In genomic region chr16:34924937-34925618, GRCm38 (mm10) we compare ENCODE assay signal across 8 mouse cellular contexts.
DNase-seq lines count a peak whose midpoint lies in the region; ATAC-seq and TF ChIP-seq lines count a peak whose summit lies in the region.

No protein-coding gene starts in this region.

- peak; percentile 29 for DNase-seq in left cerebral cortex, postnatal 4 days
- no peak for DNase-seq in left cerebral cortex, adult 9 months (ENCODE audit: low spot score in 2 of 2)
- peak; percentile 27 to 56 for DNase-seq in gastrocnemius, adult 8-10 months (ENCODE audit: low spot score in 2 of 2)
- DNase-seq in lung, embryonic 14.5 days = peak; percentile 85
- DNase-seq in thymus, postnatal 0 days (ENCODE audit: low spot score) = no peak
- no peak for DNase-seq in midbrain, postnatal 0 days (ENCODE audit: low spot score)

- no peak for TF ChIP-seq CTCF in intestine, postnatal 0 days (IDR thresholded peaks at IDR 0.05; ENCODE audit: low read depth)
- no peak for TF ChIP-seq CTCF in lung, embryonic 14.5 days (IDR thresholded peaks at IDR 0.05; ENCODE audit: low read depth)
- no peak for TF ChIP-seq CTCF in midbrain, postnatal 0 days (IDR thresholded peaks at IDR 0.05)

- no peaks in the 10 kb centered on the region; the same call in 1 of the 2 replicates for H3K36me3 ChIP-seq in intestine, postnatal 0 days (ENCODE audit: control insufficient read depth, insufficient read depth)
- peaks cover 30% of the 10 kb centered on the region for H3K36me3 ChIP-seq in lung, embryonic 14.5 days (ENCODE audit: insufficient read depth)
- H3K36me3 ChIP-seq in midbrain, postnatal 0 days (ENCODE audit: insufficient read depth, low read length) = no peaks in the 10 kb centered on the region
- no peaks in the 10 kb centered on the region for H3K36me3 ChIP-seq in neural tube, embryonic 15.5 days

- no peak overlapping the region for H3K4me3 ChIP-seq in intestine, postnatal 0 days (ENCODE audit: low read depth, low read length)
- peak overlapping the region; percentile 52 for H3K4me3 ChIP-seq in lung, embryonic 14.5 days (ENCODE audit: low read depth, low read length)
- H3K4me3 ChIP-seq in midbrain, postnatal 0 days (ENCODE audit: low read depth, low read length) = no peak overlapping the region
- H3K4me3 ChIP-seq in neural tube, embryonic 15.5 days (replicated peaks) = no peak overlapping the region

- 0 out of 2 replicates have a peak overlapping the region, but pooled peaks have one; percentile 11 for H3K27ac ChIP-seq in intestine, postnatal 0 days (ENCODE audit: low read depth, low read length)
- H3K27ac ChIP-seq in lung, embryonic 14.5 days (ENCODE audit: low read depth) = peak overlapping the region; percentile 88
- no peak overlapping the region for H3K27ac ChIP-seq in midbrain, postnatal 0 days (ENCODE audit: low read depth, low read length)
- H3K27ac ChIP-seq in neural tube, embryonic 15.5 days (replicated peaks) = no peak overlapping the region

- peaks cover 36% of the 10 kb centered on the region for H3K4me1 ChIP-seq in intestine, postnatal 0 days (replicated peaks; ENCODE audit: control insufficient read depth, insufficient read depth, low read length)
- H3K4me1 ChIP-seq in lung, embryonic 14.5 days (ENCODE audit: insufficient read depth) = peaks cover 46% of the 10 kb centered on the region
- 0 out of 2 replicates have a peak, but pooled peaks cover 2% of the 10 kb centered on the region for H3K4me1 ChIP-seq in midbrain, postnatal 0 days (ENCODE audit: insufficient read depth, low read length)
- H3K4me1 ChIP-seq in neural tube, embryonic 15.5 days = peaks cover 18% of the 10 kb centered on the region

- WGBS in intestine, postnatal 0 days = 38% methylated on average over 6 of the region's 6 CpGs
- WGBS in lung, embryonic 14.5 days = 26% methylated on average over 6 of the region's 6 CpGs
- WGBS in midbrain, postnatal 0 days = 70% methylated on average over 6 of the region's 6 CpGs
- WGBS in neural tube, embryonic 15.5 days = 64% methylated on average over 6 of the region's 6 CpGs

- 0 out of 2 replicates have a peak overlapping the region, but pooled peaks have one; percentile 17 for H3K9ac ChIP-seq in intestine, postnatal 0 days (ENCODE audit: low read depth, low read length)
- H3K9ac ChIP-seq in lung, embryonic 14.5 days = peak overlapping the region; percentile 65
- H3K9ac ChIP-seq in midbrain, postnatal 0 days (replicated peaks; ENCODE audit: low read length, poor library complexity, severe bottlenecking) = no peak overlapping the region
- H3K9ac ChIP-seq in neural tube, embryonic 15.5 days (replicated peaks) = no peak overlapping the region

- H3K4me2 ChIP-seq in intestine, postnatal 0 days (replicated peaks; ENCODE audit: low read depth) = peak overlapping the region; percentile 54
- H3K4me2 ChIP-seq in lung, embryonic 14.5 days = peak overlapping the region; percentile 76
- H3K4me2 ChIP-seq in midbrain, postnatal 0 days (ENCODE audit: low read depth, low read length, poor library complexity, severe bottlenecking) = no peak overlapping the region
- H3K4me2 ChIP-seq in neural tube, embryonic 15.5 days = no peak overlapping the region

- no peaks in the 10 kb centered on the region for H3K27me3 ChIP-seq in intestine, postnatal 0 days (replicated peaks; ENCODE audit: control insufficient read depth, insufficient read depth, low read length)
- no peaks in the 10 kb centered on the region for H3K27me3 ChIP-seq in lung, embryonic 14.5 days (ENCODE audit: insufficient read depth, low read length)
- no peaks in the 10 kb centered on the region for H3K27me3 ChIP-seq in midbrain, postnatal 0 days (ENCODE audit: insufficient read depth, low read length)
- H3K27me3 ChIP-seq in neural tube, embryonic 15.5 days (replicated peaks) = 0 out of 2 replicates have a peak, but pooled peaks cover 5% of the 10 kb centered on the region

- no peak for ATAC-seq in intestine, postnatal 0 days
- peak; percentile 9; the same call in 1 of the 2 replicates for ATAC-seq in lung, embryonic 14.5 days (ENCODE audit: insufficient read depth)
- no peak for ATAC-seq in midbrain, postnatal 0 days (ENCODE audit: low FRiP score)
- ATAC-seq in neural tube, embryonic 15.5 days (ENCODE audit: low FRiP score) = no peak

- intact Hi-C loops in left cerebral cortex, postnatal 4 days (cut with DNase I) = no loop called here

- H3K9me3 ChIP-seq in intestine, postnatal 0 days (ENCODE audit: control insufficient read depth) = no peaks in the 10 kb centered on the region
- H3K9me3 ChIP-seq in lung, embryonic 14.5 days (ENCODE audit: low read depth, low read length) = no peaks in the 10 kb centered on the region
- H3K9me3 ChIP-seq in midbrain, postnatal 0 days (ENCODE audit: low read length) = no peaks in the 10 kb centered on the region
- no peaks in the 10 kb centered on the region for H3K9me3 ChIP-seq in neural tube, embryonic 15.5 days (replicated peaks)

Comparison
In these comparisons a context has a peak if more than half of its experiments do, and no peak if none do; other contexts are left out.
1. DNase-seq: peak in left cerebral cortex, postnatal 4 days (single experiment), gastrocnemius, adult 8-10 months (2 of 2) and lung, embryonic 14.5 days (single experiment); none in left cerebral cortex, adult 9 months (0 of 2), thymus, postnatal 0 days (single experiment) and midbrain, postnatal 0 days (single experiment).
2. H3K27ac ChIP-seq: peak in intestine, postnatal 0 days (single experiment) and lung, embryonic 14.5 days (single experiment); none in midbrain, postnatal 0 days (single experiment) and neural tube, embryonic 15.5 days (single experiment).
3. H3K4me2 ChIP-seq: peak in intestine, postnatal 0 days (single experiment) and lung, embryonic 14.5 days (single experiment); none in midbrain, postnatal 0 days (single experiment) and neural tube, embryonic 15.5 days (single experiment).
4. H3K9ac ChIP-seq: peak in intestine, postnatal 0 days (single experiment) and lung, embryonic 14.5 days (single experiment); none in midbrain, postnatal 0 days (single experiment) and neural tube, embryonic 15.5 days (single experiment).